Mouse (Mus musculus) hindbrain, embryonic 12.5 days (tissue): ENCODE data around the gene Lrmp. TPM values are rescaled to one million over a fixed set of nuclear protein-coding genes. Genes with fewer than 3 reads are reported as not detected.
"Not testable (repeated sequence)": the region's sequence is repeated elsewhere in the genome, so short reads cannot be mapped to it uniquely, and the experiment has no call there.

Experiments used
- ATAC-seq: fragments of 200-750 bp; cut with Nextera tagmentation; 2 replicates; pipeline ENCODE4 v1.8.0; 2017; ENCODE audit warnings: moderate TSS enrichment; ENCODE audit not compliant: low FRiP score
- H3K27ac ChIP-seq: fragments of 300-500 bp; sonication (generic); 2 replicates; pipeline ENCODE4 v1.5.1; 2016; ENCODE audit warnings: mild to moderate bottlenecking
- H3K27me3 ChIP-seq: fragments of 300-500 bp; sonication (generic); 2 replicates; pipeline ENCODE4 v1.6.1; 2016; ENCODE audit warnings: mild to moderate bottlenecking
- H3K36me3 ChIP-seq: fragments of 300-500 bp; sonication (generic); 2 replicates; pipeline ENCODE4 v1.6.1; 2016; ENCODE audit warnings: mild to moderate bottlenecking
- H3K4me1 ChIP-seq: fragments of 300-500 bp; sonication (generic); 2 replicates; pipeline ENCODE4 v1.6.1; 2016
- H3K4me2 ChIP-seq: fragments of 300-500 bp; sonication (generic); replicated peaks from 2 replicates; pipeline ENCODE4 v1.6.1; 2016; ENCODE audit warnings: mild to moderate bottlenecking
- H3K4me3 ChIP-seq: fragments of 300-500 bp; sonication (generic); 2 replicates; pipeline ENCODE4 v1.5.1; 2016; ENCODE audit warnings: mild to moderate bottlenecking
- H3K9ac ChIP-seq: fragments of 300-500 bp; sonication (generic); 2 replicates; pipeline ENCODE4 v1.6.1; 2016; ENCODE audit warnings: mild to moderate bottlenecking, moderate library complexity
- H3K9me3 ChIP-seq: fragments of 300-500 bp; sonication (generic); replicated peaks from 2 replicates; pipeline ENCODE4 v1.6.1; 2016; ENCODE audit warnings: mild to moderate bottlenecking
- WGBS: fragments of 180-500 bp; shearing (Covaris S2); methylation state at CpG from one replicate; pipeline ENCODE4 v1.1.7; 2016; 5-methylcytosine and 5-hydroxymethylcytosine counted together
- polyA plus RNA-seq: library from polyadenylated mRNA; unstranded; fragments of >200 nt; fragmentation: Nextera tagmentation; extraction: Ambion mirVana; gene quantifications from 2 replicates; pipeline ENCODE4 v1.2.1, GENCODE M21; 2016

Gene Lrmp
- polyA plus RNA-seq, 1 experiment from 2014 or later = 1.4 TPM

DNA sequence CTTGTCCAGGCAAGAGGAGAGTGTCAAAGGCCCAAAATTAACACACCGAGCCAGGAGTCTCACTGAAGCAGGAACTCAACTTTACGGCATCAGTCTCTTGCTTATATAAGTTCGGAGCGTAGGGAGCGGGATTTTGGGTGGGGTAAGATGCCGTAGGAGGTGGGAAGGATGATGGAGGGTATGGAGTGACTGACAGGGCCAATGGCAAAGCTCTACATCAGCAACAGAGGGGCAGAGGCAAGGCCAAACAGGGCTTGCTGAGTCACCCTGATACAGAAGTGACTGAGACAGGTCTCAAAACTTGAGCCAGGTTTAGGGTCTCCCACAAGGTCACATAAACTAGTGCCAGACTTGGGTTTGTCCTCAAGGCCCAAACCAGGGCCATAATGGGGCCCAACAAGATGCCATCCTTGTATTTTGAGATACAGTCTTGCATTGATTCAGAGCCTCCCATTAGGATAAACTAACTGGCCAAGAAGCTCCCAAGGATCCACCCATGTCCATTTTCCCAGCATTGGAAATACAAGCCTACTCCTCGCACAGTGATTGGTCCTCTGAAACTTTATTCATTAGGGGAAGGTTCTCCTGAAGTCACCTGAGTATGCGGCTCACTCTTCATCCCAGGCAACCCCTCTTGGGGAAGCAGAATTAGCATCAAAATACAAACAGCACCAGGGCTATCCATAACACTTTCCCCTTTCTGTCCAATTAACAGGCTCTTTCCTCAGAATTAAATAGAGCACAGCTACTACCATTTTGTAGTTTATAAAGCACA lies 30.9 kb upstream of the Lrmp start:
- H3K4me1 ChIP-seq = no peaks in the 10 kb centered on the region
- H3K9ac ChIP-seq = no peak overlapping the region
- WGBS = 86% methylated on average over 8 of the region's 8 CpGs
- no peak overlapping the region for H3K4me2 ChIP-seq
- ATAC-seq = no peak
- no peaks in the 10 kb centered on the region for H3K27me3 ChIP-seq
- no peaks in the 10 kb centered on the region for H3K9me3 ChIP-seq
- H3K27ac ChIP-seq = no peak overlapping the region
- H3K36me3 ChIP-seq = no peaks in the 10 kb centered on the region
- H3K4me3 ChIP-seq = no peak overlapping the region

DNA sequence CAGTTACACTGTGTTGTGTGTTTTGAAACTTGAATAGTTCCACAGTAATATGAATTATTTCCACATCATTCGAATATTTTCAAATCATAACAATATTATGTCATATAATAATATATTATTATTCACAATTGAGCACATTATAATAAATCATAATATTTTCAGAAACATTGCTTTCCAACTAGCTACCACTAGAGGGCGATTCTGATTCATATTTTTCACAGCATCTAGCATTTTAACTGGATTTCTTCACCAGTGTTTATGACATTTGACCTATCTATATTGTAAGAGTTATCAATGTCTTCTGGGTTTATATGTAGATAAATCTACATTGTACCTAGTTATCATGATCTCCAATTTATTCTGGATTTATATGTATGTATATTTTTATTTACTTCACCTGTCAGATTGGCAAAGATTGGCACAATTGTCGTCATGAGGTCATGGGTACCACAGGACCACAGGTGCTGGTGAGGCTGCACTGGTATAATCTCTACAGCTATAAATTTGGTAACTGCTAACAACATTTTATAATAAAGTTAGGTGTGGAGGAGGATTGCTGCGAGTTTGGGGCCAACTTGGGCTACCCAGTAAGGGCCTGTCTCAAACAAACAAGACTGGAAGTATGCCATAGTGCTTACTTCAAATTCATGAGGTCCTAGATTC lies 26.9 kb upstream of the Lrmp start:
- no peak overlapping the region for H3K4me2 ChIP-seq
- no peak for ATAC-seq
- H3K36me3 ChIP-seq = no peaks in the 10 kb centered on the region
- no peak overlapping the region for H3K4me3 ChIP-seq
- WGBS = 49% methylated on average over 4 of the region's 4 CpGs
- no peaks in the 10 kb centered on the region for H3K9me3 ChIP-seq
- no peak overlapping the region for H3K27ac ChIP-seq
- H3K27me3 ChIP-seq = no peaks in the 10 kb centered on the region
- H3K9ac ChIP-seq = no peak overlapping the region
- H3K4me1 ChIP-seq = no peaks in the 10 kb centered on the region

DNA sequence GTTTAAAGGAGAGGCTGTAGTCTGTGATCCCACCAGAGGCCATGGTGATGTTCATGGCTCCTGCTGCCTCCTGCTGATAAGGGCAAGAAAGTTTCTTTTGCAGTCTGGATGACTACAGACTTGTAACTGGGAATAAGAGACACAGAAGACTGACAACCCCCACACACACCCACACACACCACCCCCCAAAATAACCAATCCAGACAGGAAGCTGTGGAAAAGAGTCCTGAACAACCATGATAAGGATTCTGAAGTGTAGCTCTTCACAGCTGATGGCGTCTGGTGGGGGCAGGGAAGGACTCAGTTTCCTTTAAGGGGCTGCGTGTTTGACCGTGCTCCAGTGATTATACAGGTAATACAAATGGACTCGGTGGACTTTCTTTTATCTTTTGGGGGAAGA lies 26.1 kb upstream of the Lrmp start:
- no peak for ATAC-seq
- Histone ChIP-seq H3K4me3 (no peak overlapping the region), H3K27ac (no peak overlapping the region), H3K4me1 (no peaks in the 10 kb centered on the region), H3K4me2 (no peak overlapping the region), H3K27me3 (no peaks in the 10 kb centered on the region), H3K9ac (no peak overlapping the region), H3K9me3 (no peaks in the 10 kb centered on the region), H3K36me3 (no peaks in the 10 kb centered on the region)
- 80% methylated on average over 4 of the region's 4 CpGs for WGBS

DNA sequence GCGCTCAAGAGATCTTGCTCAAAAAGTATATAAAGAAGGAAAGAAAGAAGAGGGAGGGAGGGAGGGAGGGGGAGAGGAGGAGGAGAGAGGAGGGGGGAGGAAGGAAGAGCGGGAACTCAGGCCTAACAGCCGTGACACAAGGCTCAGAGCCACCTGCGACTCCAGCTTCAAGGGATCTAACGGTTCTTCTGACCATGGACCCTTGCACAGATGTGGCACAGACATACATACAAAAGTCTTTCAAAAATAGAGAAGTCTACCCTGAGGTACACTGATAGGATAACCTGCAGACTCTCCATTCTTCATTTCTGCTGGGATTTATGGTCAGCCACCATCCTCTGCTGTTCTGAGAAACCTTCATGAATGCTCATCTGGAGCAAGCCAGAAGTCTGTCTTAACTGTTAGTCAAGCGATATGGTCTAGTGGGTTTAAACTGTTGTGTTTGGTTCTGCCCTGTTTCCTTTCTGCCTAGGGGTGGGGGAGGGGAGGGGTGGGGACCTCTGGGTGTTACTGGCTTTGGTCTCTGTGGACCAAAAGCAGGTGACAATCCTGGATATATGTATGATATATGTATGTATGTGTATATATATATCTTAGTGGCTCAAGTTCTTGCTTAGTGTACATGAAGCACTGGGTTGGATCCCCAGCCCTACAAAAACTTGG lies 25.1 kb upstream of the Lrmp start:
- H3K9me3 ChIP-seq = no peaks in the 10 kb centered on the region
- H3K27ac ChIP-seq = no peak overlapping the region
- H3K4me1 ChIP-seq = no peaks in the 10 kb centered on the region
- H3K9ac ChIP-seq = no peak overlapping the region
- WGBS = 69% methylated on average over 6 of the region's 6 CpGs
- H3K36me3 ChIP-seq = no peaks in the 10 kb centered on the region
- H3K4me2 ChIP-seq = no peak overlapping the region
- no peak overlapping the region for H3K4me3 ChIP-seq
- no peak for ATAC-seq
- no peaks in the 10 kb centered on the region for H3K27me3 ChIP-seq

DNA sequence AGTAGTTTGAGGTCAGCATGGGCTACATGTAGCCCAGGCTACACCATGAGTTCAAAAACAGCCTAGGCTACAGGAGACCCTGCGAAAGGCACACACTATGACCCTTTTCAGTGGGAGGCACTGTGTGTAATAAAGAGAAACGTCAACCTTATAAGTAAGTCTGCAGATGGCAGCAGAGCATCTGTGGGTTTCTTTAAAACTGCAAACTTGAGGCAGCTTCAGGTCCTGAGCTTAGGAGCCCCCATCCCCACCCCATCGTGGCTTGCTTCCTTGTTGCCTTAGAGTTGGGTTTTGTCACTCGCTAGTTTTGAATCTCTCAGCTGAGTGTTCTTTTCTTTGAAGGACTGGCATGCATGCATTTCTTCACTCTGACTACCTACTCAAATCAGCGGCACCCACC lies 24.5 kb upstream of the Lrmp start:
- H3K9ac ChIP-seq = no peak overlapping the region
- H3K36me3 ChIP-seq = no peaks in the 10 kb centered on the region
- no peaks in the 10 kb centered on the region for H3K4me1 ChIP-seq
- no peaks in the 10 kb centered on the region for H3K9me3 ChIP-seq
- WGBS = 79% methylated on average over 5 of the region's 5 CpGs
- no peak for ATAC-seq
- H3K4me3 ChIP-seq = no peak overlapping the region
- H3K27me3 ChIP-seq = no peaks in the 10 kb centered on the region
- no peak overlapping the region for H3K4me2 ChIP-seq
- no peak overlapping the region for H3K27ac ChIP-seq

DNA sequence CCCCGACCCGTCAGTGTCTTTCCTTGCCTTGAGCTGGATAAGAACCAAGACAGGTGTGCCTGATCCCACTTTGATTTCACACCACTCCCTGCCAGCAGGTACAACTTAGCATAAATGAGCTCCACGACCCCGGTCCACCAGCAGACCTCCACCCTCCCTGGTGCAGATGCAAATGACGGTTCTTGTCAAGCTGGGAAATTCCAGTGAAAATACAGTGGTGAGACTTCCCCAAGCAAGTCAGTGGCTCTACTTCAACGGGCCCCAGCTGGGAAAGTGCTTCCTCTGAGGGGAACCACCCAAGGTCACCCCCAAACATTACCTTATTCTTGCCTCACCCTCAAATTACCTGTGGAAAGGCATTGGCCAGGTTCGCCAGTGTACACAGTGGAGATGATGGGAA lies 23.5 kb upstream of the Lrmp start:
- H3K9ac ChIP-seq = no peak overlapping the region
- WGBS = 87% methylated on average over 7 of the region's 7 CpGs

DNA sequence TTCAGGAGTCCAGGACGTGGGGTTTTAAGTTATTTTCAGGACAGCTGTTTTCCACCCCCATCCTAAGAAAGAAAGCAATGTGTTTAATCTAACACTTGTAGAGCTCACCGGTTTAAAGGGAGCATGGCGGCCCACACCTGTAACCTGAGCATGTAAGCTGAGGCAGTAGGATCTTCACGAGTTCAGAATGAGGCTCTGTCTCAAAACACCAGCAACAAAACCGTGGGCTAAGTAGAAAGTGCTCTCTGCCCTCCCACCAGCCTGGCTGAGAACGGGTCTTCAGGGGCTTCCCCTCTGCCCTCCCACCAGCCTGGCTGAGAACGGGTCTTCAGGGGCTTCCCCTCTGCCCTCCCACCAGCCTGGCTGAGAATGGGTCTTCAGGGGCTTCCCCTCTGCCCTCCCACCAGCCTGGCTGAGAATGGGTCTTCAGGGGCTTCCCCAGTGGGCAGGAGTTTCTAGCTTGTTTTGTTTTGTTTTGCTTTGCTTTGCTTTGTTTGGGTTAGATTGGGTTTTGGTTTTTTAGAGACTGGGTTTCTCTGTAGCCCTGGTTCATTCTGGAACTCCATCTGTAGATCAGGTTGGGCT lies 22.3 kb upstream of the Lrmp start:
- H3K4me1 ChIP-seq, H3K9ac ChIP-seq, H3K4me3 ChIP-seq, H3K36me3 ChIP-seq, H3K4me2 ChIP-seq, H3K9me3 ChIP-seq, H3K27ac ChIP-seq, ATAC-seq, H3K27me3 ChIP-seq: not testable (repeated sequence)
- WGBS = 52% methylated on average over 7 of the region's 7 CpGs

More for the DNA sequence above, 23.5 kb upstream of the Lrmp start:
- Histone ChIP-seq H3K27ac (no peak overlapping the region), H3K27me3 (no peaks in the 10 kb centered on the region), H3K9me3 (no peaks in the 10 kb centered on the region), H3K4me3 (no peak overlapping the region), H3K36me3 (no peaks in the 10 kb centered on the region), H3K4me2 (no peak overlapping the region), H3K4me1 (no peaks in the 10 kb centered on the region)
- no peak for ATAC-seq

DNA sequence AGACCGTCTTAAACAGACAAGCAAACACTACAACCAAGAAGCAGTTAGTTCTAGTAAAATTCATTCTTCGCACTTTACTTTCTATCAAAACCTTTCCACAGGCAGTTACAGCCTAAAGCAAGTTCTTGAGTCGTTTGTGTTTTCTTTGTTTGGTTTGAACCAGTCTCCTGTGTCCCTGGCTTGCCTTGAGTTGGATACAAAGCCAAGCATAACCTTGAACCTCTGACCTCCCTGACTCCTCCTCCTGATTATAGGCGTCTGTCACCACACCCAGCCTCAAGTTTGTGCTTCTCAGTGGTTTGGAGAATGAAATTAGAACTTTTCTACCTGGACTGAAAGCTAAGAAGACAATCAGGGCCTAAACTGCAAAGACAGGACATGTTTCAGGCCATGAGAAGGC lies 21.0 kb upstream of the Lrmp start:
- no peaks in the 10 kb centered on the region for H3K9me3 ChIP-seq
- no peak overlapping the region for H3K27ac ChIP-seq
- H3K4me2 ChIP-seq = no peak overlapping the region
- H3K4me3 ChIP-seq = no peak overlapping the region
- 79% methylated on average over 4 of the region's 4 CpGs for WGBS
- no peaks in the 10 kb centered on the region for H3K4me1 ChIP-seq
- H3K27me3 ChIP-seq = no peaks in the 10 kb centered on the region
- no peak overlapping the region for H3K9ac ChIP-seq
- no peaks in the 10 kb centered on the region for H3K36me3 ChIP-seq
- no peak for ATAC-seq

DNA sequence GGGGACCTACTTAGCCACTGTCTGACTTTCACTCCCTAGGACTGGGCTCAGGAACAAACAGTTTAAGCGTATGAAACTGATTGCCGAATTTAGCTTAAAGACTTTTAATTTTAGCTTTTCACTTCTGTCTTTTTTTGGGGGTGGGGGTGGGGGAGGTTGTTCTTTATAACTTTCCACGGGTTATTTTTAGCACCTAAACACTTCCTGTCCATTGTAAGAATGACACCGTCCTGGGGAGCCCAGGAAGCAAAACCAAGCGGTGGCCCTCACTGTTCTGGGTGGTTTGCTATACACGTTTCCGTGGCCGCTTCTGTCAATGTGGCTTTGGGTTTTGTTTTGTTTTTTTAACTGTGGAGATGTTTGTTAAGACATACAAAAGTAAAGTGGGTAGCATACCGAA lies 14.5 kb upstream of the Lrmp start:
- H3K36me3 ChIP-seq = no peaks in the 10 kb centered on the region
- H3K27ac ChIP-seq = no peak overlapping the region
- ATAC-seq = no peak
- H3K9ac ChIP-seq = no peak overlapping the region
- H3K4me1 ChIP-seq = no peaks in the 10 kb centered on the region
- WGBS = 64% methylated on average over 9 of the region's 9 CpGs
- no peak overlapping the region for H3K4me2 ChIP-seq
- no peak overlapping the region for H3K4me3 ChIP-seq
- H3K9me3 ChIP-seq = no peaks in the 10 kb centered on the region
- H3K27me3 ChIP-seq = no peaks in the 10 kb centered on the region

DNA sequence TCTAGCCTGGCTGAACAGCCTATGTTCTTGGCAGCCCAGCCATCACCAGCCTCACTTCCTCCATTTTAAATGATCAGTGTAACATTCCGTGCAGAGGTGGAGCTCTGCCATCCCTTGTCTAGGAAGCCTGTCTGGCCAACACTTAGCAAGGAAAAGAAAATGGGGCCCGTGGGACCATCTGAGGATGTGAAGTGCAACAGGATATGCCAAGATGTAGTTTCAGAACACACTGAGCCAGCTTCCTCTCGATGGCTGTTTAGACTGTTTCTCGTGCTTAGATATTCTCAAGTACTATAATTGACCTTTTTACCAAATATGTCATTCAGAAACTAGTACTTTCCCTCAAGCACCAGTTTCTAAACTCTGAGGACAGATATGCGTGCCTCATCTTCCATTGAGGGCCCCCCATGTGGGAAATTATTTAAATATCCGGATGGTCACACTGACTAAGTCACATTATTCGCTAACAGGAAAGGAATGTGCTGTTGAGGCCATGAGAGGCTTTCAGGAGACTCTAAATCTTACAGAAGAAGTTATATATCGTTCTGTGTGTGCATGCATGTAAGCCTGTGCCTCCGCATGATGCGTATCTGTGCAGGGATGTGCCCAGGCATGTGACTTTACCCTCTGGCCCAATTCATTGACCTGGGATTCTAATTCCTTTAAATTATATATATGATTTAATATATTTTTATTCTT lies 11.1 kb upstream of the Lrmp start:
- Histone ChIP-seq H3K9me3 (no peaks in the 10 kb centered on the region), H3K4me2 (no peak overlapping the region), H3K9ac (no peak overlapping the region), H3K36me3 (no peaks in the 10 kb centered on the region), H3K27ac (no peak overlapping the region), H3K4me1 (no peaks in the 10 kb centered on the region), H3K27me3 (no peaks in the 10 kb centered on the region), H3K4me3 (no peak overlapping the region)
- no peak for ATAC-seq
- 82% methylated on average over 10 of the region's 10 CpGs for WGBS

DNA sequence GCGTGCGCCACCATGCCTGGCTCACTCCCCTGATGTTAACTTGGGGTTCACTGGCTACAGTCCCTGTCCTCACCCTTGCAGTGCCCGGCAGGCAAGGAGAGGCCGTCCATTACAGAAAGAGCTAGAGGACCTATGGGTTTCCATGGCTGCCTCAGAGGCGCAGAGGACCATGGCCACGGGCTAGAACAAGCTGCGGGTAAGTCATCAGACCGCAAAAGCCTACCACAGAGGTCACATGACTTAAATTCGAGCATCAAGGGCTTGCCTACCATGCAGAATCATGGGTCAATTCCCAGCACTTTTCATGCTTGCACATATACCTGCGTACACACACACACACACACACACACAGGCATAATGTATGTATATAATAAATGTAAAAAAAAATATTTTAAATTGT lies 10.0 kb upstream of the Lrmp start:
- no peaks in the 10 kb centered on the region; the same call in 1 of the 2 replicates for H3K9me3 ChIP-seq
- H3K4me2 ChIP-seq = no peak overlapping the region
- H3K27me3 ChIP-seq = no peaks in the 10 kb centered on the region
- WGBS = 95% methylated on average over 10 of the region's 10 CpGs
- no peaks in the 10 kb centered on the region for H3K4me1 ChIP-seq
- no peak overlapping the region for H3K4me3 ChIP-seq
- H3K9ac ChIP-seq = no peak overlapping the region
- H3K36me3 ChIP-seq = no peaks in the 10 kb centered on the region
- H3K27ac ChIP-seq = no peak overlapping the region
- ATAC-seq = no peak
